Mouse (Mus musculus) forebrain, embryonic 13.5 days (tissue): Measurements from ENCODE around the gene Vti1a. TPM values are rescaled to one million over a fixed set of nuclear protein-coding genes. Genes with fewer than 3 reads are reported as not detected.

Source experiments
- ATAC-seq: fragments of 200-750 bp; cut with Nextera tagmentation; 2 replicates; pipeline ENCODE4 v1.8.0; 2017
- H3K27ac ChIP-seq: fragments of 300-500 bp; sonication (generic); 2 replicates; pipeline ENCODE4 v1.5.1; 2015; ENCODE audit warnings: inconsistent platforms, mild to moderate bottlenecking, moderate library complexity
- H3K27me3 ChIP-seq: fragments of 300-500 bp; sonication (generic); 2 replicates; pipeline ENCODE4 v1.6.1; 2015; ENCODE audit warnings: mild to moderate bottlenecking, inconsistent platforms
- H3K36me3 ChIP-seq: fragments of 300-500 bp; sonication (generic); 2 replicates; pipeline ENCODE4 v1.6.1; 2015; ENCODE audit warnings: mild to moderate bottlenecking, inconsistent platforms; ENCODE audit not compliant: poor library complexity, severe bottlenecking
- H3K4me1 ChIP-seq: fragments of 300-500 bp; sonication (generic); 2 replicates; pipeline ENCODE4 v1.6.1; 2015; ENCODE audit warnings: inconsistent platforms
- H3K4me2 ChIP-seq: fragments of 300-500 bp; sonication (generic); 2 replicates; pipeline ENCODE4 v1.6.1; 2015; ENCODE audit warnings: inconsistent platforms, mild to moderate bottlenecking, moderate library complexity
- H3K4me3 ChIP-seq: fragments of 300-500 bp; sonication (generic); 2 replicates; pipeline ENCODE4 v1.5.1; 2015; ENCODE audit warnings: mild to moderate bottlenecking, inconsistent platforms
- H3K9ac ChIP-seq: fragments of 300-500 bp; sonication (generic); 2 replicates; pipeline ENCODE4 v1.6.1; 2015; ENCODE audit warnings: mild to moderate bottlenecking, inconsistent platforms
- H3K9me3 ChIP-seq: fragments of 300-500 bp; sonication (generic); replicated peaks from 2 replicates; pipeline ENCODE4 v1.6.1; 2016; ENCODE audit warnings: inconsistent platforms
- WGBS: fragments of 180-500 bp; shearing (Covaris S2); methylation state at CpG from one replicate; pipeline ENCODE4 v1.1.7; 2015; 5-methylcytosine and 5-hydroxymethylcytosine counted together
- polyA plus RNA-seq: library from polyadenylated mRNA; unstranded; fragments of >200 nt; fragmentation: Nextera tagmentation; extraction: Ambion mirVana; gene quantifications from 2 replicates; pipeline ENCODE4 v1.2.1, GENCODE M21; 2015

Gene Vti1a
- polyA plus RNA-seq, 1 experiment from 2014 or later, result 25.8 TPM

DNA sequence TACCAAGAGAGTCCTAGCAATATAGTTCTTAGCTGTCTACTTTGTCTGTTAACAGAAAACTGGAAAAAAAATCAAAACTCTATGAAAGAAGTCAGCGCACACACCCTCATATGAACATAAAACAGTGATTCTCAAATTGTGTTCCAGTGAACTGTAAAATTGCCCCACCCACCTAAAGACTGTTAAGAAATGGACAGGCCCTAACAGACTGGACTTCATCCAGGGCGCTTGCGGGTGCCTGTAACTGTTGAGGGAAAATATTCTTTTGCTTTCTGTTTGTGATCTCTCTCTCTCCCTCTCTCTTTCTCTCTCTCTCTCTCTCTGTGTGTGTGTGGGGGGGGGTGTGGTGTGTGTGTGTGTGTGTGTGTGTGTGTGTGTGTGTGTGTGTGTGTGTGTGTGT, 216.6 kb downstream of the Vti1a start:
- Histone ChIP-seq H3K4me2 (no peak overlapping the region), H3K9ac (no peak overlapping the region), H3K4me3 (no peak overlapping the region), H3K4me1 (no peaks in the 10 kb centered on the region), H3K36me3 (no peaks in the 10 kb centered on the region), H3K9me3 (no peaks in the 10 kb centered on the region), H3K27me3 (peaks cover 6% of the 10 kb centered on the region), H3K27ac (no peak overlapping the region)
- 85% methylated on average over 3 of the region's 3 CpGs for WGBS
- ATAC-seq, result no peak

DNA sequence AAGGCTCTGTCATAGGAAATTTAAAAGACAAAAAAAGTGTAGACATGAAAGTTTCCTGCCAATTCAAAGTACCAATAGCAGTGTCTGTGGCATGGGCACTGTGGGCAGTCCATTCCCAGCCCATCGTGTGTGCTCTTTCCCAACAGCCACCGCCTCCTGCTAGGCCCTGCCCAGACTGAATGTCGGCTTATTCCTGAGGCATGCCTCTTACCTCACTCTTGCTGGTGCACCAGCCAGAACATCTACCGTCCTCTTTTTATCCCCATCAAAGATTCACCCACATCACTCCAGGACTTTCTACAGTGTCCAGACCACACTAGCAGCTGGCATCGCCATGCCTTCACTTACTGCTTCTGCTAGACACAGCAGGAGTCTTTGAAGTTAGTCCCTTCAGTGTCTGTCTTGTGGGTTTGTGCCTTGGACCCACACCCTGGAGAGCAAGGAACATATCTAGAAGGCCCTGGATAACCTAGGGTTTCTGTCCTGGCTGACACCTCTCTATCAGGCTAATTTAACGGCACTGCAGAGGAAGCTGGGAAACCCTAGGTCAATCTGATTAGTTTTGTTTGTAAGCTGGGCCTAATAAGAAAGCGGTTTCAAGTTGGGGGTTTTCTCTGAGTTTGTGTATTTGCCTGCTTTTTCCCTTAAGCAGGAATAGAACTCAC, 220.3 kb downstream of the Vti1a start:
- H3K9ac ChIP-seq, result no peak overlapping the region
- no peak overlapping the region for H3K4me2 ChIP-seq
- H3K4me1 ChIP-seq, result no peaks in the 10 kb centered on the region
- WGBS, result 80% methylated on average over 7 of the region's 7 CpGs
- H3K27ac ChIP-seq, result no peak overlapping the region
- H3K36me3 ChIP-seq, result no peaks in the 10 kb centered on the region
- H3K9me3 ChIP-seq, result no peaks in the 10 kb centered on the region
- H3K4me3 ChIP-seq, result no peak overlapping the region
- peaks cover 27% of the 10 kb centered on the region for H3K27me3 ChIP-seq
- ATAC-seq, result no peak

- Histone ChIP-seq H3K36me3 (no peaks in the 10 kb centered on the region), H3K9me3 (no peaks in the 10 kb centered on the region), H3K4me3 (no peak overlapping the region), H3K27ac (no peak overlapping the region), H3K27me3 (peaks cover 38% of the 10 kb centered on the region), H3K9ac (no peak overlapping the region), H3K4me1 (peaks cover 4% of the 10 kb centered on the region), H3K4me2 (no peak overlapping the region)
- peak; percentile 45; the same call in 1 of the 2 replicates for ATAC-seq
- 24% methylated on average over 6 of the region's 6 CpGs for WGBS
Observed at GRCm38 (mm10) chr19:55537691-55538090, 221.6 kb downstream of the Vti1a start.

GRCm38 (mm10) chr19:55541641-55542040, 225.5 kb downstream of the Vti1a start:
- H3K9ac ChIP-seq, result no peak overlapping the region
- no peak overlapping the region for H3K27ac ChIP-seq
- H3K4me2 ChIP-seq, result no peak overlapping the region
- peaks cover 23% of the 10 kb centered on the region for H3K4me1 ChIP-seq
- 82% methylated on average over 5 of the region's 5 CpGs for WGBS
- H3K4me3 ChIP-seq, result no peak overlapping the region
- H3K9me3 ChIP-seq, result no peaks in the 10 kb centered on the region
- no peak for ATAC-seq
- H3K36me3 ChIP-seq, result no peaks in the 10 kb centered on the region
- H3K27me3 ChIP-seq, result peaks cover 41% of the 10 kb centered on the region

GRCm38 (mm10) chr19:55542461-55542860, 226.4 kb downstream of the Vti1a start:
- H3K4me2 ChIP-seq, result no peak overlapping the region
- no peaks in the 10 kb centered on the region for H3K36me3 ChIP-seq
- peaks cover 42% of the 10 kb centered on the region for H3K27me3 ChIP-seq
- no peak overlapping the region for H3K27ac ChIP-seq
- ATAC-seq, result no peak
- no peaks in the 10 kb centered on the region for H3K9me3 ChIP-seq
- H3K4me3 ChIP-seq, result no peak overlapping the region
- WGBS, result 86% methylated on average over 6 of the region's 6 CpGs
- peaks cover 23% of the 10 kb centered on the region for H3K4me1 ChIP-seq
- H3K9ac ChIP-seq, result no peak overlapping the region

DNA sequence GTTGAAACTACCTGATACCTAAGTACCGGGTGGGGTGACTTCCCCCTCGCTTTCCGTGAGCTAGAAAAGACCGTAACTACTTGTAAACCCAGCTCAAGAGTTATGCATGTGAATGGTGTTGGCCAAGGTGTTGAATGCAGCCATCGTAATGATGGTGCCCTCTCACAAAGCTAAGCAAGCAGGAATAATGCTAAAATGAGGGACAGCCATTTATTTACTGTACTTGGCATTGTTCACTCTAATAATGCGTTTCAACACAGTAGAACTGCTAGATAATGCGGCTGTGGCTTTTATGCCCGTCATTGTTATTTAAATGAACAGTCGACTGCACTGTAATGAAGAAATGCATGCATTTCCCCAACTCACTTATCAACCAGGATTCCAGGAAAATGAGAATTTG, 227.1 kb downstream of the Vti1a start:
- H3K9me3 ChIP-seq, result no peaks in the 10 kb centered on the region
- H3K4me3 ChIP-seq, result no peak overlapping the region
- H3K36me3 ChIP-seq, result no peaks in the 10 kb centered on the region
- H3K4me1 ChIP-seq, result peaks cover 23% of the 10 kb centered on the region
- H3K27me3 ChIP-seq, result peaks cover 43% of the 10 kb centered on the region
- H3K4me2 ChIP-seq, result no peak overlapping the region
- no peak overlapping the region for H3K27ac ChIP-seq
- no peak for ATAC-seq
- 36% methylated on average over 9 of the region's 9 CpGs for WGBS
- H3K9ac ChIP-seq, result no peak overlapping the region

DNA sequence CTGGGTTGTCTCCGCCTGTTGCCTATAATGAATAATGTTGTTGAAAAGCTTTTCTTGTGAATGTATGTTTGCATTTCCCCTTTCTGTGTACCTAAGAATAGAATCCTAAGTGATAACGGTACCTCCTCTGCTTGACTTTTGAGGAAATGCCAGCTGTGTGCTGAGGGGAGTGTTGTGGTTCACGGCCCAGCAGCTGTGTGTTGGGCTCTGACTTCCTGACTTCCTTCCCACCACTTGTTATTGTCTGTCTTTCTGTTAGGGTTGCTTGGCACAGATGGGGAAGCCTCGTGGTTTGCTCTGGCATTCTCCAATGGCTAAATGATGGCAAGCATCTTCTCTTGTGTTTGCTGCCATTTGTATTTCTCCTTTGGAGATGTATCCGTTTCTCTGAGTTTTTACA, 228.4 kb downstream of the Vti1a start:
- H3K9me3 ChIP-seq, result no peaks in the 10 kb centered on the region
- no peak overlapping the region for H3K9ac ChIP-seq
- no peak overlapping the region for H3K27ac ChIP-seq
- H3K36me3 ChIP-seq, result no peaks in the 10 kb centered on the region
- WGBS, result 88% methylated on average over 5 of the region's 5 CpGs
- H3K4me1 ChIP-seq, result peaks cover 23% of the 10 kb centered on the region
- no peak overlapping the region for H3K4me3 ChIP-seq
- ATAC-seq, result no peak
- H3K27me3 ChIP-seq, result peaks cover 49% of the 10 kb centered on the region
- H3K4me2 ChIP-seq, result no peak overlapping the region

DNA sequence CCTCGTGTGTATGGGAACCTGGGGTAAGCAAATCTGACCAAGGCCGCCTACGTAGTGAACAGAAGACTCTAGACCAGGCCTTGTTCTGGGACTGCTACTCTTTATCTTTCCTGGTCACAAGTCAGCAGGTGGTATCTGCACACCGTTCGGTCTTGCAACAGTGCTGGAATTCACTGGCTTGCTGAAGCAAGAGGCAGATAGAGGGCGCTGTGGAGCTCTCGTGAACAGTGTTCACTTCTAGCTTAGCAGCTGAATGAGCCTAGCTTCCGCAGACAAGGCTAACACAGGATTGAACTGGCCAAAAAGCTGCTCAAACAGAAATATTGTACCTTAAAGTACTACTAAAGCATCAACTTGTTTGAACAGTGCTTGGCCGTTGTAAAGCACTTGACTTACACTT, 229.4 kb downstream of the Vti1a start:
- no peak overlapping the region for H3K9ac ChIP-seq
- no peak overlapping the region for H3K4me3 ChIP-seq
- WGBS, result 17% methylated on average over 9 of the region's 9 CpGs
- ATAC-seq, result peak; percentile 43; the same call in 1 of the 2 replicates
- no peaks in the 10 kb centered on the region for H3K9me3 ChIP-seq
- no peaks in the 10 kb centered on the region for H3K36me3 ChIP-seq
- H3K4me2 ChIP-seq, result no peak overlapping the region
- peaks cover 23% of the 10 kb centered on the region for H3K4me1 ChIP-seq
- H3K27ac ChIP-seq, result no peak overlapping the region
- H3K27me3 ChIP-seq, result peaks cover 50% of the 10 kb centered on the region

- peaks cover 23% of the 10 kb centered on the region for H3K4me1 ChIP-seq
- H3K36me3 ChIP-seq, result no peaks in the 10 kb centered on the region
- no peak overlapping the region for H3K4me2 ChIP-seq
- WGBS, result 83% methylated on average over 13 of the region's 13 CpGs
- no peak overlapping the region for H3K27ac ChIP-seq
- no peak overlapping the region for H3K9ac ChIP-seq
- H3K9me3 ChIP-seq, result no peaks in the 10 kb centered on the region
- no peak for ATAC-seq
- H3K27me3 ChIP-seq, result peaks cover 52% of the 10 kb centered on the region
- H3K4me3 ChIP-seq, result no peak overlapping the region
Observed at GRCm38 (mm10) chr19:55546009-55546528, 230.0 kb downstream of the Vti1a start.

- H3K9me3 ChIP-seq, result no peaks in the 10 kb centered on the region
- H3K9ac ChIP-seq, result no peak overlapping the region
- no peak overlapping the region for H3K4me2 ChIP-seq
- H3K4me3 ChIP-seq, result no peak overlapping the region
- H3K27me3 ChIP-seq, result peaks cover 60% of the 10 kb centered on the region
- peaks cover 13% of the 10 kb centered on the region for H3K4me1 ChIP-seq
- 93% methylated on average over 10 of the region's 10 CpGs for WGBS
- no peaks in the 10 kb centered on the region for H3K36me3 ChIP-seq
- no peak overlapping the region for H3K27ac ChIP-seq
- ATAC-seq, result no peak
Observed at GRCm38 (mm10) chr19:55548206-55548605, 232.1 kb downstream of the Vti1a start.

DNA sequence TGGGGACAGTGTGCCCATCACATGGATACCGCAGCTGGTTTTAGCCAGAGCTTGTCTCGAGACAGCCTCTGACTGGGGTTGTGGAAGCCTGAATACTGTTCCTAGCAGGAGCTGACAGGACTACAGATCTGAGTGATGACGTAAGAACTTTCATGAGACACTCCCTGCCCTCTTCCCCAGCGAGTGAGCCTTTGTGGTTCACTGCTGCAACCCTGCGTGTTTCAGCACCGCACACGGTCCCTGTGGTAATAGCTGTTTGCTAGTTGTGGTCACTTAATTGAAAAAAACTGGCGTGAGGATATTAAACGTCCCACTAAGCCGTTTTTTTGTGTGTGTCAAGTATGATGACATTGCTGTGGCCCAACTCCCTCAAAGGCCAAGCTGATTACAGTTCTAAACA, 232.6 kb downstream of the Vti1a start:
- Histone ChIP-seq H3K9ac (no peak overlapping the region), H3K4me2 (no peak overlapping the region), H3K36me3 (no peaks in the 10 kb centered on the region), H3K27ac (no peak overlapping the region), H3K4me3 (no peak overlapping the region), H3K9me3 (no peaks in the 10 kb centered on the region), H3K27me3 (peaks cover 64% of the 10 kb centered on the region), H3K4me1 (peaks cover 9% of the 10 kb centered on the region; the same call in 1 of the 2 replicates)
- 81% methylated on average over 10 of the region's 10 CpGs for WGBS
- ATAC-seq, result no peak

DNA sequence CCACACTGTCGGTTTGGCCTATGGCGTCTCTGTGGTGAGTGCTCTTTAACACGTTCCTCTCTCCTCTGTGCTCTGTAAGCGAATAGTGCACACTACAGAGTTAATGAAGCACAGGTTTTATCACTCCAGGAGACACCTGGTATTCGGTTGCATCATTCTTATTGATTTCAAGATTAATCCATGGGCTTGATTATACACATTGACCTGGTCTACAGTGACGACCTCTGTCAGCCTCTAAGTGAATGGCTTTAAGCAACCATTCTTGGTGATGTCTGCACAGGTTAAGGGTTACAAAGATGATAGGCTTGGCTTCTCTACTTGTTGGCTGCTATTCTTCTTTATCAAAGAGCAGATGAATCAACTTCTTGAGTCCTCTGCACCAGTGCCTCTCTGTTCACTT, 234.1 kb downstream of the Vti1a start:
- peaks cover 75% of the 10 kb centered on the region for H3K27me3 ChIP-seq
- H3K9me3 ChIP-seq, result no peaks in the 10 kb centered on the region
- H3K9ac ChIP-seq, result no peak overlapping the region
- H3K4me2 ChIP-seq, result no peak overlapping the region
- H3K4me1 ChIP-seq, result peaks cover 5% of the 10 kb centered on the region
- H3K36me3 ChIP-seq, result no peaks in the 10 kb centered on the region
- WGBS, result 75% methylated on average over 6 of the region's 6 CpGs
- ATAC-seq, result no peak
- no peak overlapping the region for H3K4me3 ChIP-seq
- H3K27ac ChIP-seq, result no peak overlapping the region

GRCm38 (mm10) chr19:55552339-55552738, 236.2 kb downstream of the Vti1a start:
- Histone ChIP-seq H3K9ac (no peak overlapping the region), H3K4me2 (no peak overlapping the region), H3K27me3 (peaks cover 70% of the 10 kb centered on the region), H3K27ac (no peak overlapping the region), H3K9me3 (no peaks in the 10 kb centered on the region), H3K36me3 (no peaks in the 10 kb centered on the region), H3K4me1 (peaks cover 24% of the 10 kb centered on the region), H3K4me3 (no peak overlapping the region)
- ATAC-seq, result no peak
- WGBS, result 67% methylated on average over 7 of the region's 7 CpGs
